Mouse (Mus musculus) CD8-positive naive resting alpha-beta T cell, adult 2 months (primary cell): ENCODE measurements around the gene Cldn5.

Experiments
- DNase-seq, 2 experiments: peaks; one replicate each; pipeline ENCODE4 v3.0.0; 2022; ENCODE audit warnings: low read depth in 2 of 2, low spot score in 2 of 2

The Cldn5 gene

DNA sequence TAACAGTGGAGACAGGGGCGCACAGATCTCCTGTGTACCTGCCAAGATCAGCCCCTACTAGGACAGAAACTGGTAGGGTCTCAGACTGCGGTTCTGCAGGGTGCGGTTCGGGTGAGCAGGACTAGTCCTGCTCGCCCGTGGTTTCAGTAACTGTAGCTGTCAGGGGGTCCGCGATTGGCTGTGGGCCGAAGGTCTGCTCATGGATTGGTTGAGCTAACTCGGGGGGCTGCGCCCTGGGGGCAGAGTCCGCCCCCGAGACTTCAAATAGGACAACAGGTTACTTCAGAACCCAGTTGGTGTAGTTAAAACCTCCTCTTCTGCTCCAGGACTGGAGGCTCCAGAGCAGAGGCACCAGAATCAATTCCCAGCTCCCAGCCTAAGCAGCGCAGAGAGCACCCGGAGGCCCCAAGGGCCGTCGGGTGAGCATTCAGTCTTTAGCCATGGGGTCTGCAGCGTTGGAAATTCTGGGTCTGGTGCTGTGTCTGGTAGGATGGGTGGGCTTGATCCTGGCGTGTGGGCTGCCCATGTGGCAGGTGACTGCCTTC, at the start of gene Cldn5:
Cldn5 (plus strand) TSS at position 292 of the 545 bp plus-strand sequence.
- DNase-seq: no peak

DNA sequence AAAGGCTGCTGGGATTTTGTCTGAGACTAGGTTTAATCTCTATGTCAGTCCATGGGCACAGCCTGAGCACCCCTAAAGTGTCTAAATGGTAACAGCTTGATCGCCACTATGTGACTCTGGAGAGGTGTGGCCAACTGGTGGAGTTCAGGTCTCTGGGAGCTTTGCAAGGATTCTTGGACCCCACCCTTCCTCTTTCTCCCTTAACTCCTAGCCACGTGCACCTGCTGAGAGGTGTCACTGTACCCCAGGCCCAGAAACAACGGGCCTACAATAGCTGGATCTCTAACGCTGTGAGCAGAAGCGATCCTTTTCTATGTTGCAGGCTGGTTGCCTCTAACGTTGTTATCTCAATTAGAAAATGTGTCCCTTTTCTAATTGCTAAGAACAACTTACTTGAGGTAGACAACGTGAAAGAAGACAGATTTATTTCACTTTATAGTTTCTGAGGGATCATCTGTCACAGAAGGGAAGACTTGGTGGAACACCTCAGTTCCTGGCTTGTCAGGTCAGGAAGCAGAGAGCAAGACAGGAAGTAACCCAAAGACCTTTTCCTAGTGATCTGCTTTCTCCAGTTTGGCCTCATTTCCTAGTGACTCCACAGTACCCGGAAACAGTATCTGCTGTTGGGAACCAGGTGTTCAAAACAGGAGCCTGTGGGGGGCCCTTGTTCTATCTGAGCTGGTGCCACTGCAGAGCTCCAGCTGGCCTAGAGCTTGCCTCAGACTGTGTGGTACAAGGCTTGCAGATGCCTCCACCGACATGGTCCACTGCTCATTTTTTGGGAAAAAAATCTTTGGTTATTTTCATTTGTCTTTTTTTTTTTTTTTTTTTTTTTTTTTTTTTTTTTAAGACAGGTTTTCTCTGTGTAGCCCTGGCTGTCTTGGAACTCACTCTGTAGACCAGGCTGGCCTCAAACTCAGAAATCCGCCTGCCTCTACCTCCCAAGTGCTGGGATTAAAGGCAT, 48.8 kb upstream of the Cldn5 start:
- DNase-seq: no peak

DNA sequence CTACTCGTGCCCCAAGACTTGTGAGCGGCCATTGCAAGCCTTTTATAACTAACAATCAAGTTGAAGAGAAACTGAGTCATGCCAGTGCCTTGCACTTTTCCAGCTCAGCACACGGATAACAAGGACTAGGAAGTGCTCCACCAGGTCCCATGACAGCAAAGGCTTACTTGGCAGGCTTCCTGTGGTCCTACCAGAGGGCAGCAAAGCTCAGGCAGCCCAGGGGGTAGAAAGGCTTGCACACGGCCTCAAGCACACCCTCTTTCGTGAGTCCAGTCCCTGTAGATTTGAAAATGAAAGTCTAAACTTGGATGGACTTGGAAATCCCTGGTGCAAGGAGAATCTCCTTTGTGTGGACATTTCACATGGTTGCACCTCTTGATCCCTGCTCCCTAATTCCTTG, 47.5 kb upstream of the Cldn5 start:
- no peak for DNase-seq

DNA sequence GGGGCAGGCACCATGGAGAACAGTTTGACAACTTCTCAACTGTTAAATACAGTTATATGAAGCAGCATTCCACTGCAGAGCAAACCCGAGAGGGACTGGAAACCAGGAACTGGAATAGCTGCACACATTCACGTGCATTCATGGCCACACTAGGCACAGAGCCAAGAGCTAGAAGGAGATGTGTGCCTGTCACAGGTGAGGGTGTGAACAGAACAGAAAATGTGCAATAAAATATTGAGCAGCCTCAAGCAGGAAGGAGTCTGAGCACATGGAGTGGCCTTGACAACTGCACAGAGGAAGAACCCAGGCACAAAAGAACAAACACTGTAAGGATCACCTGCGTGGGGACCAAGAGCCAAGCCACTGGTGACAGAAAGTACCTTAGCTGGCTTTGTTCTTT, 46.0 kb upstream of the Cldn5 start:
- no peak for DNase-seq

DNA sequence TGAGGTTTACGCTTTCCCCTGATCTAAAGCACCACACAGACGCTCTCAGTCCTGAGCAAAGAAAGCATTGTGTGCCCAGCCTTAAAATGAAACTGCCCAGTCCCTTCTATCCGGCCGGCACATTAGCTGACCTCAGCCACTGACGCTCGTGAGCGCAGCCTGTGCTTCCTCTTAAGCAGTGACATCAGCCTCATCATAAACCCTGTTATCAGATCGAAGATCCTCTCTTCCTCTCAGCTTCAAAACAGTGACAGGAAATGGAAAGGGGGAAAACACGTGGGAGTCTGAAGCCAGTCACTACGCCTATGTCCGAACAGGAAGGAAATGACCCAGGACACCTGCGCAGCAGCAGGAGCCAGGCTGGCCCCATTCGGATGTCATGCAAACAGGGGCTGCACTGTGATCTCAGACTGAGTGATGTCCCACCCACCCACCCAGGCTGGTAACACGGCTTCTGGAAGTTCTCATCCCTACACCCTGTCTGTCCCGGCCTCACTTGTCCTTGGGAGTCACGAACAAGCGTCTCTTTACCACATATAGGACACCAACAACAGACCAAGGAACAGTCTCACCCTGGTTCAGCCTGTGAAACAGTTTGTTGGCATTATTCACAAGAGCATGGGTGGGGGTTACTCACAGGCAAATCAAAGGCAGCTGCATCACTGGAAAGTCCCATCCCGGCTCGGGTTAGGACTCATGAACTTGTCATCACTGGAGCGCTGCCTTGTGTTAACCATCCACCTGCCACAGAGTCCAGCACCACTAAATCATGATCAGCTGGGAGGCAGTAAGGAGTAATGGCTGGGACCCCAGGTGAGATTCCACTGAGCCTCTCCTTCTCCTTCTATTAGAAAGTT, 43.3 kb upstream of the Cldn5 start:
- no peak for DNase-seq

- DNase-seq: no peak
Measured at GRCm38 (mm10) chr16:18738303-18738702, 38.3 kb upstream of the Cldn5 start.

GRCm38 (mm10) chr16:18746268-18747122, 30.2 kb upstream of the Cldn5 start:
- DNase-seq: no peak

- no peak for DNase-seq
Measured at GRCm38 (mm10) chr16:18751101-18751500, 25.5 kb upstream of the Cldn5 start.

DNA sequence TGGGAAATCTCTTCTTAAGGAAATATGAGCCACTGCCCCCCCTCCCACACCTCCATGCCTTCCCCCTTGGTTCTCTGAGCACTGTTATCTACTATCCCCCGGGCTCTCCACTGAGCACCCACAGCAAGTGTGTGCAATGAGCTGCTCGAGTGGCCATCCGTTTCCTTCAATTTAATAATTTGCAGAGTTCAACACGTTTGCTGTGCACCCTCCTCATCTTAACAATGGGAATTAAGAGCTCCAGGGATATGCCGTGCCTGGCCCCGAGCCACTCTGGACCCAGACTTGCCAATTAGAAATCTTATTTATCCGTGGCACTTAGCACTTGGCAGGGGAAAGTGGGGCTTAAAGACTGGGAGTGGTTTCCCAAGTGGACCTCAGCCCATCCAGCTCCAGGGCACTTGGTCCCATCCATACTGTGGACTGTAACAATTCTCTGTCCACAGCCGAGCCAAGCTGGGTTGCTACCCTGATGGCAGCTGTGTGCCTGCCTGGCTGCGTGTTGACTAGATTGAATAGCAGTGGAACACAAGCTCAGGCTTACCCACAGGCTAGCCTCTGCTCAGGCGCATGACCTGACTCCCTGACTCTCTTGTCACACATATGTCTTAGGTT, 24.7 kb upstream of the Cldn5 start:
- no peak for DNase-seq

DNA sequence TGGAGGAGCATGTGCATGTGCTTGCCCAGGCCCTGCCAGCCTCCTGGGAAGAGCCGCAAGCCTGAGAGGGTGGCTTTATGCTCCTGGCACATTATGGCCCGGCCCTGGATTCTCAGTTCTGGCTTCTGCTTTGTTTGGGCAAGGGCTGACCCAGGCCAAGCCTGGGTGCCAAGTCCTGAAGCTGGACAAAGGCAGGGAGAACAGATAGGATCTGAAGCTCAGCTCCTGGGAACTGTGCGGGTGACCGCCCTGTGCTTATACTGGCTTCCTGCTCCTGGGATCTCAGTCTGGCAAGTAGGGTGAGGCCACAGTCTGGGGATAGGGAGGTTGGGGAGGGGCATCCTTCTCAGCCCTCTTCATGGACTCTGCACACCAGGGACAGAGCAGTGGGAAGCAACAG, 14.9 kb upstream of the Cldn5 start:
- DNase-seq: no peak

DNA sequence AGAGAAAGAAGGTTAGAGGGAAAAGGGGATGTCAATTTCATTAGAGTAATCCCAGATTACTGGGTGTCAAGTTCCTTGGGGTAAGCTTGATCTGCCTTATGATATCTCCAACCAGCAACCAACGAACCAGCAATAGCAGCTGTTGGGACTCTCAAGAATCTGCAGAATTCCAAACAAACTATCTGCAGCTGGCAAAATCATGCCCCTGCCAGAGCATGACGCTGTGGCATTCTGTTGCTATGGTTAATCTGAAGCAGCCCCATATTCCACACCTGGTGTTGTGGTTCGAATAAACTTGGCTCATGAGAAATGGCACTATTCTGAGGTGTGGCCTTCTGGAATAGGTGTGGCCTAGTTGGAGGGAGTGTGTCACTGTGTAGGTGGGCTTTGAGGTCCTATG, 13.7 kb upstream of the Cldn5 start:
- no peak for DNase-seq

GRCm38 (mm10) chr16:18766390-18766789, 10.3 kb upstream of the Cldn5 start:
- no peak for DNase-seq

GRCm38 (mm10) chr16:18769501-18769900, 7.1 kb upstream of the Cldn5 start:
- no peak for DNase-seq

DNA sequence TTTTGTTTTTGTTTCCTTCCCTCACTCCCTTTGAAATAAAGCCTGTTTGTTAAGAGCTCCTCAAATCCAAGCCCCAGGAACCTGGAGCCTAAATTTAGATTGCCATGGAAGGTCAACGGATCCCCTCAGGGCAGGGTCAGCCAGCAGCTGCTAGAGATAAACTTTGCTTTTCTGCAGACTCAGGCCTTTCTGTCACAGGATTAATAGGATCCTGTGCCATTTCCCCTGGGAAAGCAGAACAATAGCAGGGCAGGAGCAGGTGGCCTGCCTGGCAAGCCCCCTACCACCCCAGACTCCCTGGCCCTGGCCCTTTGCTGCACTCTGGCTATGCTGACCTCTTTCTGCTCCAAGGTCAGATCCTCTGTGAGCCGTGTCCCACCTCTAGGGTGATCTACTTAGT, 2.7 kb upstream of the Cldn5 start:
- no peak for DNase-seq

DNA sequence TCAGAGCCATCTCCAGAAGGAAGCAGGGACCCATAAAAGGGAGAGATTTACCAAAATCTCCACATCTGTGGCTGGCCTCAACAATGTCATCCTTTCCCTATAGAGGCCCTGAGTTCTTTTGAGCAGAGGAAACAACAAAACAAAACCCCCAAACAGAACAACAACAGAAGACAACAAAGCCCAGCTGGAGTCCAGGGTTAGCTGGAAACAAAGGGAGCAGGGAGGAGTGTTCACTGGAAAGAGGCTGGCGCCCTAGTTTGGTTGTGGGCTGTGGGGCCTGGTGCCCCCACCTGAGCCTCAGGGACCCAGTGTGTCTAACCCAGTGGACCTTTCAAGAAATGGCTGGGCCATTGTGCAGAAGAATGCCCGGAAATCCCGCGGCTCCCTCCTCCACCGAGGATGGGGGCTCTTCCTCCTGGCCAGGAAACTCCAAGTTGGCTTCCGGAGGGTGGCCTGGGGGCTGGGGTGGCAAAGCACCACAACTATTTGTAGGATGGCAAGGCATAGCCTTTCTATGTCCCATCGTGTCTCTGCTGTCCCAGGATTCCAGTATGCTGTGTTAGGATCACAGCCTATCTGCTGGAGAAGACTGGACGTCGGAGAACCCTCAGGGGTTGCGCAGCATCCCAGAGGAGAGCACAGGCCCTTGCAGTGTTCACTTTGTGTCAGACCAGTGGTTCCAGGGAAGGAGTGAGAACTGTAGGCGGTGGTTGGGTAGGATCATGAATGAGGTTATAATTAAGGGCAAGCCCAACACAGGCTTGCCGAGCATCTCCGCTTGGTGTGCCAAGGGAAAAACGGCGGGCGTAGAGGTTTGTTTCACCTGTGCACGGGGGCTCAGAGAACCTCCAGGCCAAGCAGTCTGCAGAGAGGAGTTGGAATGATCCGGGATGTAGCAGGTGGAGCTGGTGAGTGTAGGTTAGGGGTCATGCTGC, 759 bp upstream of the Cldn5 start:
- no peak for DNase-seq

- no peak for DNase-seq
Measured at GRCm38 (mm10) chr16:18777101-18778080, 744 bp downstream of the Cldn5 start.

DNA sequence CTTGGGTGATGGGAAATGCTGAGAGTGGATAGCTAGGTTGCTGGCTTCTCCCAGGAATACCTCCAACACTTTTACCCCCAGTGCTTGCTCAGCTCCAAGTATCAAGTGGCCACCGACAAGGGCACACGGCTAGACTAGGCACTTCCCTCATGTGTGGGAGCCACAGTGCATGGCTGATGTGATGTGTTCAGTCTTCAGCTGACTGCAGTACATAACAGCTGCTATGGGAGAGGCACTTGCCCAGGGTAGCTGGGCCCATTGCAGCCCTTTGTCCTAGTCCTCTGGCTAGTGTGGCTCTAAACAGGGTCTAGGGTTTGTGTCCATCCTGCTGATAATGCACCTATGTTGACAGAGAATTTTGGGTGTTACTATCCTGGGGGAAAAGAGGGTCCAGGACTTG, 1.8 kb downstream of the Cldn5 start:
- DNase-seq: no peak

GRCm38 (mm10) chr16:18781810-18782209, 5.2 kb downstream of the Cldn5 start:
- DNase-seq: no peak
